ENCODE assay signal across 26 mouse cellular contexts in the genomic region with DNA sequence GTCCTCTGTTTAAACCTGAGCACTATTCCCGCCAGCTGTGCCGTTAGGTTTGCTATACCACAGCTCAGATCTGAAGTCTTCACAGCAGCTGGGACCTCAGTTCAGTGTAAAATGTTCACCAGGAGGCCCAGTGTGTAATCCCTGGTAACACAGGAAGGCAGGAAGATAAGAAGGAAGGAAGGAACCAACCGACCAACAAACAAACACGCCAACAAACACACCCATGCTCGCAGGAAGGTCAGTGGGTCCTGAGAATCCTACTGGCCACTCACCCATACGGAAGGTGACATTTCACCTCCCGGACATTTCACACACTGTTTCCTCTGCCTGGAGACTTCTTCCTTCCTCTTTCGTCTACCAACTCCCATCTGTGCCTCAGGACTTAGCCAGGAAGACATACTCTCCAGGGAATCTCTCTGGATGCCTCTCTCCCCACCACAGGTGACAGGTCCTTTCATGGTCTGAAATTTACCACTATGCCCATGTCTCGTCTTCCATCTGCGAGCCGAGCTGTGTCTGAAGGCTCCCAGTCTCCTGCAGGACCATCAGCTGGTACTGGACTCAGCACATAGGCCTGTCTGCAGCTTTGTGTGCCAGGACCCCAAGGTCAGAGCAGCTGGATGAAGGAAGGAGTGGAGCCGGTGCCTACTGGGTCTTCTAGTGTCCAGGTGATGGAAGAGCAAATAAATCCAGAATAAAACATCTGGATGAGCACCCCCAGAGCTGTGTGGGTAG.
A peak's percentile ranks its signal among the peaks of the same experiment; 100 is the strongest.
DNase-seq lines count a peak whose midpoint lies in the region; ATAC-seq and TF ChIP-seq lines count a peak whose summit lies in the region.
"Had no signal": no experiment of that assay in that cellular context is flagged by ENCODE, and none has a peak within 500 bp of the region (broad histone marks: within the 10 kb centered on the region; RNA-seq: fewer than 3 reads in every experiment).

No protein-coding gene starts in this region.

- H3K27me3 ChIP-seq in intestine, embryonic 15.5 days (replicated peaks) = 0 out of 2 replicates have a peak, but pooled peaks cover 2% of the 10 kb centered on the region
- no peaks in the 10 kb centered on the region for H3K27me3 ChIP-seq in intestine, postnatal 0 days (replicated peaks; ENCODE audit: control insufficient read depth, insufficient read depth, low read length)
- no peaks in the 10 kb centered on the region for H3K27me3 ChIP-seq in lung, embryonic 14.5 days (ENCODE audit: insufficient read depth, low read length)
- H3K27me3 ChIP-seq: embryonic facial prominence, embryonic 13.5 days; forebrain, embryonic 15.5 days; heart, embryonic 12.5 days; hindbrain, embryonic 15.5 days; limb, embryonic 15.5 days; stomach, embryonic 15.5 days had no signal

- H3K4me3 ChIP-seq in intestine, embryonic 15.5 days (replicated peaks) = no peak overlapping the region
- no peak overlapping the region for H3K4me3 ChIP-seq in intestine, postnatal 0 days (ENCODE audit: low read depth, low read length)
- no peak overlapping the region for H3K4me3 ChIP-seq in lung, embryonic 14.5 days (ENCODE audit: low read depth, low read length)
- H3K4me3 ChIP-seq: embryonic facial prominence, embryonic 13.5 days; forebrain, embryonic 10.5 days; forebrain, embryonic 15.5 days; heart, embryonic 12.5 days; hindbrain, embryonic 10.5 days; hindbrain, embryonic 15.5 days; limb, embryonic 15.5 days; stomach, embryonic 15.5 days had no signal

- 67% methylated on average over 12 of the region's 12 CpGs for WGBS in intestine, embryonic 15.5 days
- WGBS in intestine, postnatal 0 days = 67% methylated on average over 12 of the region's 12 CpGs
- WGBS in lung, embryonic 14.5 days = 53% methylated on average over 12 of the region's 12 CpGs

- no peaks in the 10 kb centered on the region for H3K4me1 ChIP-seq in intestine, embryonic 15.5 days (replicated peaks)
- no peaks in the 10 kb centered on the region for H3K4me1 ChIP-seq in intestine, postnatal 0 days (replicated peaks; ENCODE audit: control insufficient read depth, insufficient read depth, low read length)
- no peaks in the 10 kb centered on the region for H3K4me1 ChIP-seq in lung, embryonic 14.5 days (ENCODE audit: insufficient read depth)
- H3K4me1 ChIP-seq: embryonic facial prominence, embryonic 13.5 days; forebrain, embryonic 15.5 days; heart, embryonic 12.5 days; hindbrain, embryonic 15.5 days; limb, embryonic 15.5 days; stomach, embryonic 15.5 days had no signal

- peak overlapping the region; percentile 13; the same call in 1 of the 2 replicates for H3K9ac ChIP-seq in intestine, embryonic 15.5 days
- no peak overlapping the region for H3K9ac ChIP-seq in intestine, postnatal 0 days (ENCODE audit: low read depth, low read length)
- 0 out of 2 replicates have a peak overlapping the region, but pooled peaks have one; percentile 16 for H3K9ac ChIP-seq in lung, embryonic 14.5 days
- H3K9ac ChIP-seq: embryonic facial prominence, embryonic 13.5 days; forebrain, embryonic 15.5 days; heart, embryonic 12.5 days; hindbrain, embryonic 15.5 days; limb, embryonic 15.5 days; stomach, embryonic 15.5 days had no signal

- H3K36me3 ChIP-seq in intestine, embryonic 15.5 days = no peaks in the 10 kb centered on the region
- no peaks in the 10 kb centered on the region for H3K36me3 ChIP-seq in intestine, postnatal 0 days (ENCODE audit: control insufficient read depth, insufficient read depth)
- no peaks in the 10 kb centered on the region for H3K36me3 ChIP-seq in lung, embryonic 14.5 days (ENCODE audit: insufficient read depth)
- H3K36me3 ChIP-seq: embryonic facial prominence, embryonic 13.5 days; forebrain, embryonic 10.5 days; forebrain, embryonic 15.5 days; heart, embryonic 12.5 days; hindbrain, embryonic 10.5 days; hindbrain, embryonic 15.5 days; limb, embryonic 15.5 days; stomach, embryonic 15.5 days had no signal

- no peak for TF ChIP-seq CTCF in intestine, postnatal 0 days (IDR thresholded peaks at IDR 0.05; ENCODE audit: low read depth)
- no peak for TF ChIP-seq CTCF in lung, embryonic 14.5 days (IDR thresholded peaks at IDR 0.05; ENCODE audit: low read depth)

- peak; percentile 8 to 13 for DNase-seq in kidney, postnatal 36 days
- DNase-seq in kidney, postnatal 25 days = no peak
- no peak for DNase-seq in lung, embryonic 14.5 days
- DNase-seq in lung, postnatal 4 days = no peak
- DNase-seq: B cell, adult 2 months; cerebellum, adult 11-12 months; cerebellum, adult 9-11 months; embryo, embryonic 11 days; gastrocnemius, postnatal 25 days; heart, adult 18-20 months; lung, adult 2 months; lung, postnatal 14 days; right cerebral cortex, postnatal 25 days had no signal

- H3K9me3 ChIP-seq in intestine, embryonic 15.5 days = no peaks in the 10 kb centered on the region
- H3K9me3 ChIP-seq in intestine, postnatal 0 days (ENCODE audit: control insufficient read depth) = no peaks in the 10 kb centered on the region
- H3K9me3 ChIP-seq in lung, embryonic 14.5 days (ENCODE audit: low read depth, low read length) = no peaks in the 10 kb centered on the region
- H3K9me3 ChIP-seq: embryonic facial prominence, embryonic 13.5 days; forebrain, embryonic 10.5 days; forebrain, embryonic 15.5 days; heart, embryonic 12.5 days; hindbrain, embryonic 10.5 days; hindbrain, embryonic 15.5 days; limb, embryonic 15.5 days; stomach, embryonic 15.5 days had no signal

- no peak overlapping the region for H3K27ac ChIP-seq in intestine, embryonic 15.5 days
- no peak overlapping the region for H3K27ac ChIP-seq in intestine, postnatal 0 days (ENCODE audit: low read depth, low read length)
- H3K27ac ChIP-seq in lung, embryonic 14.5 days (ENCODE audit: low read depth) = no peak overlapping the region
- H3K27ac ChIP-seq: embryonic facial prominence, embryonic 13.5 days; forebrain, embryonic 10.5 days; forebrain, embryonic 15.5 days; hindbrain, embryonic 10.5 days; hindbrain, embryonic 15.5 days; kidney, postnatal 0 days; limb, embryonic 15.5 days; stomach, embryonic 15.5 days had no signal

- no peak overlapping the region for H3K4me2 ChIP-seq in intestine, embryonic 15.5 days (replicated peaks)
- no peak overlapping the region for H3K4me2 ChIP-seq in intestine, postnatal 0 days (replicated peaks; ENCODE audit: low read depth)
- no peak overlapping the region for H3K4me2 ChIP-seq in lung, embryonic 14.5 days
- H3K4me2 ChIP-seq: embryonic facial prominence, embryonic 13.5 days; forebrain, embryonic 15.5 days; heart, embryonic 12.5 days; hindbrain, embryonic 15.5 days; limb, embryonic 15.5 days; midbrain, embryonic 11.5 days; stomach, embryonic 15.5 days had no signal

- ATAC-seq in intestine, embryonic 15.5 days = no peak
- ATAC-seq in intestine, postnatal 0 days = no peak
- ATAC-seq in lung, embryonic 14.5 days (ENCODE audit: insufficient read depth) = no peak
- ATAC-seq: forebrain, embryonic 15.5 days; midbrain, embryonic 16.5 days had no signal

Comparison
In these comparisons a context has a peak if more than half of its experiments do, and no peak if none do; other contexts are left out.
1. DNase-seq: peak in kidney, postnatal 36 days (2 of 2); none in kidney, postnatal 25 days (0 of 2), lung, embryonic 14.5 days (single experiment) and lung, postnatal 4 days (0 of 2).